Mouse (Mus musculus): ENCODE results near the gene Cep135. TPM values are rescaled to one million over a fixed set of nuclear protein-coding genes. Genes with fewer than 3 reads are reported as not detected.

Cep135 gene
- total RNA-seq, 2 experiments from 2014 or later = 6.8 to 7.2 TPM

- Histone ChIP-seq H3K4me3 (no peak overlapping the region), H3K27ac (no peak overlapping the region)
- no peak for DNase-seq (ENCODE audit: extremely low spot score in 1 of 2, low spot score in 2 of 2)
- TF ChIP-seq CTCF (IDR thresholded peaks at IDR 0.05) = no peak
- intact Hi-C loops (cut with DNase I) = no loop called here
These were observed 61.4 kb downstream of the Cep135 start for GRCm38 (mm10) chr5:76649897-76650296.

GRCm38 (mm10) chr5:76651151-76651725 is 62.7 kb downstream of the Cep135 start:
- no peak for TF ChIP-seq CTCF (IDR thresholded peaks at IDR 0.05)
- Histone ChIP-seq H3K4me3 (no peak overlapping the region), H3K27ac (no peak overlapping the region)
- DNase-seq (ENCODE audit: extremely low spot score in 1 of 2, low spot score in 2 of 2) = no peak
- intact Hi-C loops (cut with DNase I) = no loop called here

GRCm38 (mm10) chr5:76656212-76656611 is 67.7 kb downstream of the Cep135 start, which contains the start of gene C530008M17Rik:
Gene C530008M17Rik (plus strand): TSS chr5:76656512.
- TF ChIP-seq CTCF (IDR thresholded peaks at IDR 0.05) = no peak
- H3K4me3 ChIP-seq = peak within 1 kb of the TSS; percentile 90
- intact Hi-C loops (cut with DNase I) = loop anchor here (2.0 to 5.0 kb wide), 5 partner anchors 46 to 186 kb away; partner anchors contain the start of gene Cep135
- peak within 1 kb of the TSS; percentile 68; the same call in 1 of the 2 replicates for H3K27ac ChIP-seq
- no peak for DNase-seq (ENCODE audit: extremely low spot score in 1 of 2, low spot score in 2 of 2)

GRCm38 (mm10) chr5:76657245-76658083 is 69.0 kb downstream of the Cep135 start:
- intact Hi-C loops (cut with DNase I) = loop anchor here (2.0 to 5.0 kb wide), 5 partner anchors 45 to 185 kb away; partner anchors contain the start of gene Cep135
- peak; percentile 80 to 83 for DNase-seq (ENCODE audit: extremely low spot score in 1 of 2, low spot score in 2 of 2)
- TF ChIP-seq CTCF (IDR thresholded peaks at IDR 0.05) = peak; percentile 54
- Histone ChIP-seq H3K4me3 (peak overlapping the region; percentile 90), H3K27ac (peak overlapping the region; percentile 83)

- peak overlapping the region; percentile 83 for H3K27ac ChIP-seq
- no peak for TF ChIP-seq CTCF (IDR thresholded peaks at IDR 0.05)
- H3K4me3 ChIP-seq = peak overlapping the region; percentile 90
- DNase-seq (ENCODE audit: extremely low spot score in 1 of 2, low spot score in 2 of 2) = peak; percentile 41 to 50
- intact Hi-C loops (cut with DNase I) = loop anchor here (5.0 kb wide), 3 partner anchors 44 to 184 kb away; no protein-coding TSS in a partner anchor
These were observed 69.8 kb downstream of the Cep135 start for GRCm38 (mm10) chr5:76658084-76658934.

GRCm38 (mm10) chr5:76659958-76660635 is 71.6 kb downstream of the Cep135 start:
- intact Hi-C loops (cut with DNase I) = loop anchor here (5.0 kb wide), 3 partner anchors 42 to 182 kb away; no protein-coding TSS in a partner anchor
- no peak for DNase-seq (ENCODE audit: extremely low spot score in 1 of 2, low spot score in 2 of 2)
- H3K4me3 ChIP-seq = no peak overlapping the region
- H3K27ac ChIP-seq = no peak overlapping the region
- TF ChIP-seq CTCF (IDR thresholded peaks at IDR 0.05) = no peak

- H3K4me3 ChIP-seq = no peak overlapping the region
- TF ChIP-seq CTCF (IDR thresholded peaks at IDR 0.05) = no peak
- intact Hi-C loops (cut with DNase I) = no loop called here
These were observed 72.8 kb downstream of the Cep135 start for GRCm38 (mm10) chr5:76661310-76661709.

GRCm38 (mm10) chr5:76664936-76665335 is 76.4 kb downstream of the Cep135 start:
- no peak for DNase-seq (ENCODE audit: extremely low spot score in 1 of 2, low spot score in 2 of 2)
- H3K4me3 ChIP-seq = no peak overlapping the region
- no peak overlapping the region for H3K27ac ChIP-seq
- TF ChIP-seq CTCF (IDR thresholded peaks at IDR 0.05) = no peak
- intact Hi-C loops (cut with DNase I) = no loop called here

More at GRCm38 (mm10) chr5:76661310-76661709, 72.8 kb downstream of the Cep135 start:
- H3K27ac ChIP-seq = no peak overlapping the region
- DNase-seq (ENCODE audit: extremely low spot score in 1 of 2, low spot score in 2 of 2) = no peak

GRCm38 (mm10) chr5:76665421-76665820 is 76.9 kb downstream of the Cep135 start:
- intact Hi-C loops (cut with DNase I) = no loop called here

GRCm38 (mm10) chr5:76666026-76666756 is 77.7 kb downstream of the Cep135 start:
- DNase-seq (ENCODE audit: extremely low spot score in 1 of 2, low spot score in 2 of 2) = no peak
- Histone ChIP-seq H3K27ac (no peak overlapping the region), H3K4me3 (no peak overlapping the region)
- no peak for TF ChIP-seq CTCF (IDR thresholded peaks at IDR 0.05)
- intact Hi-C loops (cut with DNase I) = no loop called here

More at GRCm38 (mm10) chr5:76665421-76665820, 76.9 kb downstream of the Cep135 start:
- DNase-seq (ENCODE audit: extremely low spot score in 1 of 2, low spot score in 2 of 2) = no peak
- no peak for TF ChIP-seq CTCF (IDR thresholded peaks at IDR 0.05)
- H3K4me3 ChIP-seq = no peak overlapping the region
- H3K27ac ChIP-seq = no peak overlapping the region
